Mouse (Mus musculus): ENCODE measurements around the gene Prss47.

- no peak for TF ChIP-seq CTCF (IDR thresholded peaks at IDR 0.05; ENCODE audit: low read depth)
- no peak for TF ChIP-seq EP300 (optimal IDR thresholded peaks at IDR 0.05)
Observed at GRCm38 (mm10) chr13:65011052-65011738, 41.4 kb downstream of the Prss47 start.
